Mouse (Mus musculus) embryonic facial prominence, embryonic 14.5 days (tissue): ENCODE measurements at regions not wholly inside any gene's neighbourhood (a gene's known extent, or its start where the extent isn't known, plus 50 kb on each side); places are given as distances from the start of the nearest gene placed in this dataset.

Source experiments
- ATAC-seq: fragments of 200-750 bp; cut with Nextera tagmentation; 2 replicates; pipeline ENCODE4 v1.8.0; 2017; ENCODE audit warnings: low read depth, moderate number of reproducible peaks, moderate TSS enrichment
- DNase-seq: peaks from one replicate; pipeline ENCODE4 v3.0.0-alpha.2; 2015; ENCODE audit warnings: low spot score
- H3K27ac ChIP-seq: fragments of 300-500 bp; sonication (generic); replicated peaks from 2 replicates; pipeline ENCODE4 v1.5.1; 2014; ENCODE audit warnings: low read depth, mild to moderate bottlenecking, low read length, moderate library complexity
- H3K27me3 ChIP-seq: fragments of 300-500 bp; sonication (generic); replicated peaks from 2 replicates; pipeline ENCODE4 v1.6.1; 2014; ENCODE audit warnings: low read length; ENCODE audit not compliant: control insufficient read depth, insufficient read depth
- H3K36me3 ChIP-seq: fragments of 300-500 bp; sonication (generic); 2 replicates; pipeline ENCODE4 v1.6.1; 2014; ENCODE audit warnings: low read length, mixed read lengths; ENCODE audit not compliant: control insufficient read depth, insufficient read depth
- H3K4me1 ChIP-seq: fragments of 300-500 bp; sonication (generic); 2 replicates; pipeline ENCODE4 v1.6.1; 2014; ENCODE audit warnings: antibody characterized with exemption, low read length; ENCODE audit not compliant: control insufficient read depth, insufficient read depth
- H3K4me2 ChIP-seq: fragments of 300-500 bp; sonication (generic); 2 replicates; pipeline ENCODE4 v1.6.1; 2014; ENCODE audit warnings: low read depth, mild to moderate bottlenecking, low read length, moderate library complexity, mixed read lengths
- H3K4me3 ChIP-seq: fragments of 300-500 bp; sonication (generic); 2 replicates; pipeline ENCODE4 v1.5.1; 2014; ENCODE audit warnings: low read depth, mild to moderate bottlenecking, low read length
- H3K9ac ChIP-seq: fragments of 300-500 bp; sonication (generic); 2 replicates; pipeline ENCODE4 v1.6.1; 2014; ENCODE audit warnings: low read depth, mild to moderate bottlenecking, low read length, moderate library complexity, mixed read lengths
- H3K9me3 ChIP-seq: fragments of 300-500 bp; sonication (generic); 2 replicates; pipeline ENCODE4 v1.6.1; 2016; ENCODE audit warnings: low read length; ENCODE audit not compliant: control insufficient read depth
- WGBS: fragments of 180-500 bp; shearing (Covaris S2); extraction: QIAGEN DNeasy Blood & Tissue Kit; methylation state at CpG from one replicate; pipeline ENCODE4 v1.1.7; 2014; 5-methylcytosine and 5-hydroxymethylcytosine counted together

DNA sequence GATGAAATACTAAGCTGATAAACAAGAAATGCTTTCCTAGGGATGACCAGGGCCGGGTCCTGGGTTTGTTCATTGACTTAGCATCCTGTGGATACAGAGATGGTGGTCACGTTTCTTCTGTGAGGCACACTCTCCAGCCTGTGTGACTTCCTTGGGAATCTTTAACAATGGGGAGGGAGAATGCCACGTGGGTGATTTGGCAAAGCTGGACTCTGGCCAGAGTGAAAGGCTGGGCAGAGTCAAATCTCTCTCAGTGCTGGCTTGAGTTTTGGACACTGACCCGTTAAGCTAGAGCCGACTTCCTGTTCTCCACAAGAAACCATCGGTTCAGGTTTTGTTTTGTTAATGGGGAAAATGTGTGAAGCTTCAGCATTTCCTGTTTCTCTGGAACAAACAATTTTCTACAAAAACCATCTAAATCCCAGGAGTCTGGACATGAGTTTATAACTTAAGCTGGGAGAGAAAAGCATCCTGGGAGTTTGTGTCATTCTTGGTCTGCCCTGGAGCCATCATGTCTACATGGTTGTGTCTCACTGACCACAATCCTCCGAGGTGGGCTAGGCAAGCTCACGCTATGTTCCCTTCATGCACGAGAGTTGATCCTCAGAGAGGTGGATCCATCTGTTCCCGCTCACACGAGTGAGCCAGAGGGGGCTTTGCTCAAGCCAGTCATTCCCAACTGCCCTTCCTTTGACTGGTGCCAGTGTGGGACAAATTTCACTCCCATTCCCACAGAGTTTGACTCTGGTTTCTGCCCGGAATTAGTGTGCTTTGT lies 190.0 kb downstream of the Pten start:
- ATAC-seq (no peak), DNase-seq (no peak)
- WGBS, result 54% methylated on average over 12 of the region's 12 CpGs

DNA sequence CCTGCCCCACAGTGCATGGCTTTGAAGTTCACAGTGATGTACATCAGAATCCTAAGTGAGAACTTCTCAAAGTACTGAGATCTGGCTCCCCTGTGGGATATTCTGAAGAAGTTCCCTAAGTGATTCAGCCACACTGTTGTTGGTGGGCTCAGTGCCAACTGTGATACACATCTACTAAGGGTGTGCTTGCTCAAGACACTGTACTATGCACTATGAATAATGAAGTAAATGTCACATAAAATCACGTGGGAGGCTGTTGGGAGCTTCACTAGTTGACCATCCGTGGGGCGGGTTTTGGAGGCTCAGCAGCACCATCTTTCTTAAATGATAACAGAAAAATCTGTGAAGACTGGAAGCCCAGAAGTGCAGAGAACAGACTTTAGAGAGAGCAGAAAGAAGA lies 193.0 kb downstream of the Pten start:
- Histone ChIP-seq H3K36me3 (no peaks in the 10 kb centered on the region), H3K4me3 (no peak overlapping the region), H3K4me1 (no peaks in the 10 kb centered on the region), H3K27me3 (no peaks in the 10 kb centered on the region), H3K4me2 (no peak overlapping the region), H3K9me3 (no peaks in the 10 kb centered on the region), H3K9ac (no peak overlapping the region), H3K27ac (no peak overlapping the region)
- DNase-seq (no peak), ATAC-seq (no peak)
- 76% methylated on average over 3 of the region's 3 CpGs for WGBS

More for the DNA sequence above, 190.0 kb downstream of the Pten start:
- no peak overlapping the region for H3K4me3 ChIP-seq
- H3K27me3 ChIP-seq, result no peaks in the 10 kb centered on the region
- H3K27ac ChIP-seq, result no peak overlapping the region
- no peaks in the 10 kb centered on the region for H3K9me3 ChIP-seq
- no peak overlapping the region for H3K4me2 ChIP-seq
- H3K36me3 ChIP-seq, result no peaks in the 10 kb centered on the region
- no peaks in the 10 kb centered on the region for H3K4me1 ChIP-seq
- H3K9ac ChIP-seq, result no peak overlapping the region

DNA sequence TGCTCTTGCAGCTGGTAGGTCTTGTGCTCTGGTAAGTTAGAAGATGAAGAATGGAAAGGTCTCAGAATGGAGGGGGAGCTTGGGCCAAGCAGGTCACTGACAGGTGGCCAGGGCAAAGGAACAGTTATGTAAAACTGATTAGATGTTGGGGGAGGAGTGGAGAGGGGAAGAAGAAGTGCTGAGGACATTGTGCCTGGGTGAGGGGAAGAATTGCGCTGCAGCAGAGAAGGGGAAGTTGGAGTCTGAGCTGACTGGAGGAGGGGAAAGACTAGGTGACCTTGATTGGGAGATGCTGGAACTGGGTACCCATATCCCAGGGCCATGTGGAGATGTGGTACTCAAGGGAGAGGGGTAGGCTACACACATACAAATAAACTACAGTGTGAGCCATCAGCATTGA lies 193.5 kb downstream of the Pten start:
- no peak overlapping the region for H3K4me3 ChIP-seq

DNA sequence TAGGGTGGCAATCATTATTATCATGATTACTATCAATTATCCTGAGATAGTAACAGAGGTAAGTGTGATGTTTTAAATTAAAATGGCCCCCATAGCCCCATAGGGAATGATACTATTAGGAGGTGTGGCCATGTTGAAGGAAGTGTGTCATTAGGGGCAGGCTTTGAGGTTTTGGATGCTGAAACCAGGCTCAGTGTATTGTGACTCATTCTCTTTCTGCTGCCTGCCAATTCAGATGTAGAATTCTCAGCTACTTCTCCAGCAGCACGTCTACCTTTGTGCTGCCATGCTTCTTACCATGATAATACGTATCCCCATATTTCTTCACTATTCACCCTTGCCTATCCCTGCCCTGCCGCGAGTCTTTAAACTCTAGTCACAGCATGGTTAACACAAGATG lies 195.1 kb downstream of the Pten start:
- no peak overlapping the region for H3K4me2 ChIP-seq
- WGBS, result 84% methylated on average over 4 of the region's 4 CpGs
- ATAC-seq, result no peak
- H3K4me1 ChIP-seq, result 0 out of 2 replicates have a peak, but pooled peaks cover 4% of the 10 kb centered on the region
- H3K27ac ChIP-seq, result no peak overlapping the region
- no peaks in the 10 kb centered on the region for H3K36me3 ChIP-seq
- no peak for DNase-seq
- H3K9me3 ChIP-seq, result no peaks in the 10 kb centered on the region
- H3K9ac ChIP-seq, result no peak overlapping the region
- H3K27me3 ChIP-seq, result no peaks in the 10 kb centered on the region
- H3K4me3 ChIP-seq, result no peak overlapping the region

More for the DNA sequence above, 193.5 kb downstream of the Pten start:
- no peak overlapping the region for H3K27ac ChIP-seq
- WGBS, result 76% methylated on average over 1 of the region's 1 CpGs
- no peaks in the 10 kb centered on the region for H3K4me1 ChIP-seq
- no peak for ATAC-seq
- no peaks in the 10 kb centered on the region for H3K9me3 ChIP-seq
- DNase-seq, result no peak
- H3K4me2 ChIP-seq, result no peak overlapping the region
- H3K9ac ChIP-seq, result no peak overlapping the region
- H3K27me3 ChIP-seq, result no peaks in the 10 kb centered on the region
- no peaks in the 10 kb centered on the region for H3K36me3 ChIP-seq

DNA sequence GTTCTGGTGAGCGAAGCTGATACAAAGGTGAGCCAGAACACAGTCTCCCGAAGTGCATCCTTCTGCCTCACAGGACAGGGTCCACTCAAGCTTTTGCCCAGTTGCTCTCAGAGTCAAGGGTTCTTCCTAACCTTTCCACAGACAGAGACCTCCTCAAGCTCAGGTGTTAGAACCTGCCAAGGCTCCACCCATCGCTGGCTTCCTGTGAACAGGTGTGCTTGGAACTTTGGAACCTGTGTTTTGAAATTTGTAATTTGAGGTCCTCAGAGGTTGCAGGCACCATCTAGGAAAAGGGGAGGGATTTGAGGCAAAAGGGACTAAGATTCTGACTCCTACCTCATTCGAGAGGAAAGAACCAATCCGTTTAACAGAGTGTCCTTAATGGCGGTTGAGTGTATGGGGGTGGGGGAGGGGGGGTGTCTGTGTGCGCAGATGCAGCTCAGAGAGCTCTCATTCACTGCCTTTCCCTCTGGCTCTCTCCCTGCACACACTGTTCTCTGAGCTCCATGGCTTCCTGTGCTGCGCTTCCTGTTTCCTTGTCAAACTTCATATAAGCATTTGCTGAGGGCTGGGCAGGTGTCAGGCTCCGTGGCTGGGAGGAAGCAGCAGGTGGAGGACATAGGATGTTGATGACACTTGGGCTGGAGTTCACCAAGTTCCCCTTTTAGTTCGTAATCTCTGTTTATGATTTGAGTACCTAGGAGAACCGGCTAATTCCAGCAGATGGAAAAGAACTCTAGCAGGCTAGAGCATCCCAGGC lies 195.8 kb downstream of the Pten start:
- ATAC-seq (no peak), DNase-seq (no peak)
- no peaks in the 10 kb centered on the region for H3K27me3 ChIP-seq
- no peak overlapping the region for H3K9ac ChIP-seq
- no peak overlapping the region for H3K4me2 ChIP-seq
- 0 out of 2 replicates have a peak, but pooled peaks cover 4% of the 10 kb centered on the region for H3K4me1 ChIP-seq
- no peak overlapping the region for H3K27ac ChIP-seq
- WGBS, result 67% methylated on average over 11 of the region's 11 CpGs
- H3K9me3 ChIP-seq, result no peaks in the 10 kb centered on the region
- no peaks in the 10 kb centered on the region for H3K36me3 ChIP-seq
- H3K4me3 ChIP-seq, result no peak overlapping the region

DNA sequence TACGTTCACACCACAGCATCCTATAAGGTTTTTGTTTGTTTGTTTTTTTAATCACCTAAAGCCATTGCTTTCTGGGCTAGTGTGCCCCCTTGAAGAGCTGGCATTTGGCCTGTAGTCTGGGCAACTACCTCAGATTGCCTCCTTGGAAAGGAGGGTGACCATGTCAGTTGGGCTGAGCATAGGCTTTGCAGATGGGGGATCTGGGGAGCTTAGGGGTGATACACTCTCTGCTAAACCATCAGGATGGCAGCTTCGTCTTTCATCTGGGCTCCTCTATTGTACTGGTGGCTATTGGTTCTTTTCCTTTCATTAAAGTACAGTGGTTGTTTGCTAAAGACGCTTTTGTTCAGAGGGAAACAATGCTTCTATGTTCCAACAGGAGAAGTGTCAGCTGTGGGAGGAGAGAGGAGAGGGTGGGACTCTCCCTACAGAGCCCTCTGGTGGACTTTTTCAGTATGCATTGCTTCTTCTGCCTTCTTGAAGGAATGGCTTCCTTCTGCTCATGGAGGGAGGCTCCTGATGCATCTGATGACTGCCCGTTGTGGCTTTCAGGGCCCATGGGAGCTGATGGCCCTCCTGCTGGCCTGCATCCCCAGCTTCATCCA lies 196.8 kb downstream of the Pten start:
- Histone ChIP-seq H3K27me3 (no peaks in the 10 kb centered on the region), H3K9ac (no peak overlapping the region), H3K4me3 (no peak overlapping the region), H3K27ac (no peak overlapping the region), H3K4me1 (0 out of 2 replicates have a peak, but pooled peaks cover 4% of the 10 kb centered on the region), H3K36me3 (no peaks in the 10 kb centered on the region), H3K9me3 (no peaks in the 10 kb centered on the region), H3K4me2 (no peak overlapping the region)
- ATAC-seq (no peak), DNase-seq (peak; percentile 70)
- 39% methylated on average over 4 of the region's 4 CpGs for WGBS

DNA sequence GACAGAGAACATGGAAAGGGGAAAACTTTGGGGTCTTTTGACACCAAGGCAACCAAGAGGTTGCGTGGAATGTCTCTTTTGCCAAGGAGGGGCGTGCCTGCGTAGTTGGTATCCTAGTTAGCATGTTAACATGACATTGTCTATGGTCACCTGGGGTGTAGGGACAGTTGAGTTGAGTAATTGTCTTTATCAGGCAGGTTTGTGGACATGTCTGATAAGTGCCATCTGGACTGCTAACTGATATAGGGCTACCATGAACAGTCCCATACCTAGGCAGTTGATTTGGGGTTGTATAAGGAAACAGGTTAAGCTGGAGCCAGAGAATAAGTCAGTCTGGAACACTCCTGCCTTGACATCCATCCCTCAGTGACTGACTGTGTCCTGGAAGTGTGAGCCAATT lies 197.6 kb downstream of the Pten start:
- H3K4me2 ChIP-seq, result no peak overlapping the region
- ATAC-seq, result no peak
- no peak overlapping the region for H3K4me3 ChIP-seq
- no peak overlapping the region for H3K9ac ChIP-seq
- 97% methylated on average over 3 of the region's 3 CpGs for WGBS
- H3K27ac ChIP-seq, result no peak overlapping the region
- no peaks in the 10 kb centered on the region for H3K9me3 ChIP-seq
- no peaks in the 10 kb centered on the region for H3K27me3 ChIP-seq
- DNase-seq, result no peak
- no peaks in the 10 kb centered on the region for H3K36me3 ChIP-seq
- 0 out of 2 replicates have a peak, but pooled peaks cover 4% of the 10 kb centered on the region for H3K4me1 ChIP-seq

DNA sequence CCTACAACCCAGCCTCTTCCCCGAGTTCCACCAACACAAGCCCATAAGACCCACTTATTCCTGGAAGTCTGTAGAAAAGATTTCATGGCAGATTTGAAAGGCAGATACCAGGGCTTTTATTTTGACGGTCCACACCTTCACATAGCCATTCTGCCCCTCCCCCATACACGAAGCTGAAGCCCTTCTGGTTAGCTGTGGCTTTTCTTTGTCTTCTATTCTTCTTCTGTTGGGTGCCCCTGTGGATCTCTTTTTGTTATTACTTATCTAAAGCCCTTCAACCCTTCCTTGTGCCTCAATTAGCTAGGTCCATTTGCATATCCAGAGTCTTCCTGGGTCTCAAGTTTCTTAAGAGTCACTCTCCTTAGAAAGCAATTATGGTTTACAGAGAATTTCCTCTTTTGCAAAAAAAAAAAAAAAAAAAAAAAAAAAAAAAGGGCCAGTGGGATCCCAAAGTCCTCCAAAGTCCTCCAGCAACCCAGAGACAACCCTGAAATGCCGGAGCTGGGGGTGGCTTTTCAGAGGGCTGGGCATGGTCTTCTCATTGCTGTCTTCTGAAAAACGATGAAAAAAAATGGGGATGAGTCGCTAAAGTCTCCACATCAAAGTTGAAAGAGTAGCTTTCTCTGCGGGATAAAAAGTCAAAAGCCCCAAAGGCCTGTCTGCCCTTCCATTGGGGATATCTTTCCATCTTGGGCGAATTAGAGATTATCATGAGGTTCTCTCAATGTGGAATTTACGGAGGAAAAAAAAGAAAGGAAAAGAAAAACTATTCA lies 199.0 kb downstream of the Pten start:
- ATAC-seq (no peak), DNase-seq (no peak)
- Histone ChIP-seq H3K4me2 (peak overlapping the region; percentile 48), H3K9me3 (no peaks in the 10 kb centered on the region), H3K4me1 (0 out of 2 replicates have a peak, but pooled peaks cover 4% of the 10 kb centered on the region), H3K27ac (no peak overlapping the region), H3K4me3 (peak overlapping the region; percentile 5), H3K9ac (no peak overlapping the region), H3K27me3 (no peaks in the 10 kb centered on the region), H3K36me3 (no peaks in the 10 kb centered on the region)
- 7% methylated on average over 9 of the region's 9 CpGs for WGBS
